9 mouse cellular contexts compared by ENCODE assay signal in the genomic region with DNA sequence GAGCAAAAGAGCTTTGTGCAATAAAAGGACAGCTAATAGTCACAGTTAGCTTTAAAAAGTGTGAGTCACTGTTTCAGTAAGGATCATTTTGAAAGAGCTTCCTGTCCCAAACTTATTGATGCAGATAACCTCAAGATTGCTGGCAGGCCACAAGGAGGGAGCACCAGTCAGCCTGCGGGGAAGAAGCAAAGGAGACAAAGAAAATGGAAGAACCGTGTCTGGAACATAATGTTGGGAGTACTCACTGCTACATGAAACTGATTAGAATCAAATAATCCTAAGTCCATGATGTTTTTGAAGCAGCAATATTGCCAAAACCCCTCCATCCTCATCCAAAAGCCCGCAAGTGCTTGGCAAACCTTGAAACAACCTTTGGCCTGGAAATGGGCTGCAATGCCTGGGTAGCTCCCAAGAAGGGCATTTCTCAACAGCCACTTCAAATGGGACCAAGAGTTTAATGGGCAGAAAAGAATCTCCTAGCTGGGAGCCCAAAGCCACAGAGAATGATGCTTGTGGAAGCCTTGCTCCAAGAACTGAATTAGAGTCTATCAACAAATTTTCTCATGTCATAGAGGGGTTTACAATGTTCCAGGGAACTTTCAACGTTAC.
"Had no signal": no experiment of that assay in that cellular context is flagged by ENCODE, and none has a peak within 500 bp of the region (broad histone marks: within the 10 kb centered on the region; RNA-seq: fewer than 3 reads in every experiment).

No protein-coding gene starts in this region.

- H3K4me2 ChIP-seq: kidney, embryonic 15.5 days; limb, embryonic 12.5 days; liver, embryonic 11.5 days; liver, embryonic 15.5 days; lung, embryonic 14.5 days; midbrain, embryonic 13.5 days had no signal

- H3K4me1 ChIP-seq: kidney, embryonic 15.5 days; limb, embryonic 12.5 days; liver, embryonic 15.5 days; midbrain, embryonic 13.5 days had no signal

- H3K36me3 ChIP-seq: kidney, embryonic 15.5 days; limb, embryonic 12.5 days; liver, embryonic 15.5 days; midbrain, embryonic 13.5 days had no signal

- ATAC-seq: midbrain, embryonic 13.5 days had no signal

- DNase-seq: kidney, postnatal 14 days; lung, embryonic 14.5 days; right cerebral cortex, postnatal 25 days; thymus, postnatal 4 days had no signal

- H3K27ac ChIP-seq: kidney, embryonic 15.5 days; limb, embryonic 12.5 days; liver, embryonic 15.5 days; midbrain, embryonic 13.5 days had no signal

- H3K4me3 ChIP-seq: kidney, embryonic 15.5 days; limb, embryonic 12.5 days; liver, embryonic 15.5 days; midbrain, embryonic 13.5 days had no signal

- H3K9me3 ChIP-seq: kidney, embryonic 15.5 days; limb, embryonic 12.5 days; liver, embryonic 15.5 days; midbrain, embryonic 13.5 days had no signal

- H3K9ac ChIP-seq: kidney, embryonic 15.5 days; limb, embryonic 12.5 days; liver, embryonic 15.5 days; lung, embryonic 14.5 days; midbrain, embryonic 13.5 days had no signal

- H3K27me3 ChIP-seq: kidney, embryonic 15.5 days; limb, embryonic 12.5 days; liver, embryonic 15.5 days; midbrain, embryonic 13.5 days had no signal
